Mouse (Mus musculus) liver, postnatal 0 days (tissue): Measurements from ENCODE around the gene Chit1.

Source experiments
- CTCF ChIP-seq: sonication (generic); IDR thresholded peaks from 2 replicates; pipeline ENCODE4 v1.5.1; 2016; ENCODE audit warnings: antibody characterized with exemption, low read depth
- EP300 ChIP-seq: IDR thresholded peaks from 2 replicates; pipeline ENCODE4 v1.6.1; 2016; ENCODE audit warnings: antibody characterized with exemption, low read depth, mild to moderate bottlenecking

DNA sequence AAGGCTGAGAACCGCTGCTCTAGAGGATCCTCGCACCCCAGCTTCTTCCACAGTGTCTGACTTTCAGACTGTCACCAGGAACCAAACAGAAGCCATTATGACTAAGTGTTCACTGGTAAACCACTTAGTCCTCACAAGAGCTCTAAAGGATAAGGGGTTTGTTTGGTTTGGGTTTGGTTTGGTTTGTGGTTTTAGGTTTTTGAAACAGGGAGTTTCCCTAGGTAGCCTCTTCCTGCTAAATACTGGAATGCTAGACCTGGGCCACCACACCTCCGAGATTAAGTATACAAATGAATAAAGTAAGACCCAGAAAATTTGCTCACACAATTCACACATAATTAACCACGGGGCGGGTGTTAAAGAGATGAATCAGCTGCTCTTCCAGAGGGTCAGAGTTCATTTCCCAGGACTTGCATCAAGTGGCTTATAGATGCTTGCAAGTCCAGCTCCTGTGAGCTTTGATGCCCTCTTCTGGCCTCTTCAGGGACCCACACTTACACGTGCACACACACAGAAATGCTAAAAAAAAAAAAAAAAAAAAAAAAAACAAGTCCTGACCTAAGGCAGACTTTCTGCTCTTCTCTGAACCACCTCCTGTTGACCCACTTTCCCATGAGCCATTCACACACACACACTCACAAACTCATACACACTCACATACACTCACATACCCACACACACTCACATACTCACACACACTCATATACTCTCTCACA is 51.6 kb downstream of the Chit1 start:
- TF ChIP-seq CTCF (no peak), EP300 (no peak)
